Mouse (Mus musculus): ENCODE results near the gene Wipi2. TPM values are rescaled to one million over a fixed set of nuclear protein-coding genes. Genes with fewer than 3 reads are reported as not detected.

Wipi2 gene
- polyA plus RNA-seq, 1 experiment, result 52.0 TPM

GRCm38 (mm10) chr5:142595698-142596097, 31.8 kb upstream of the Wipi2 start:
- Histone ChIP-seq H3K79me2 (ENCODE audit: control insufficient read depth, insufficient read depth) (no peaks in the 10 kb centered on the region), H3K4me2 (ENCODE audit: low read depth) (no peak overlapping the region), H3K36me3 (ENCODE audit: control insufficient read depth, insufficient read depth) (no peaks in the 10 kb centered on the region), H3ac (ENCODE audit: control insufficient read depth, insufficient read length) (no peak overlapping the region), H3K27me3 (ENCODE audit: control insufficient read depth, insufficient read depth, insufficient read length) (peaks cover 52% of the 10 kb centered on the region), H3K4me3 (no peak overlapping the region)
- TF ChIP-seq MYOD1 (IDR thresholded peaks at IDR 0.05; ENCODE audit: control insufficient read depth in 1 of 3, insufficient read length in 2 of 3, low read depth in 2 of 3) (no peak), E2F4 (IDR thresholded peaks at IDR 0.05; ENCODE audit: insufficient read depth) (no peak)

DNA sequence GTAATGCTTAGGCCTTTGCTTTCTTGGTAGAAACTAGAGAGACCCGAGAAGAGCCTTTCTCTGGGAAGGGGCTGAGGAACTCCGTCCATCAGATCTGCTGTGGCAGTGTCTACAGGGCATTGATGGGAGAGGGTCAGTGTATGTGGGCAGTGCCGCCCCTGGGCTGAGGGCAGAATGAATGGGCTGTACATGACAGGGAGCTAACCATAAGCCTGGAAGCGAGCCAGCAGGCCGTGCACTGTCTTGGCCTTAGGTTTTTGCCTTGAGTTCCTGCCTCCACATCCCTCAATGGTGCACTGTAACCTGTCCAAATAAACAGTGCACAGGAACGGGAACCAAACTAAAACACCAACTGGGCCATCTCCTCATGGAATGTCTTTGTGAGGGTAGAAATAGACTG, 30.8 kb upstream of the Wipi2 start:
- H3ac ChIP-seq (ENCODE audit: control insufficient read depth, insufficient read length), result no peak overlapping the region
- no peak overlapping the region for H3K4me3 ChIP-seq
- no peak overlapping the region for H3K4me2 ChIP-seq (ENCODE audit: low read depth)
- H3K79me2 ChIP-seq (ENCODE audit: control insufficient read depth, insufficient read depth), result no peaks in the 10 kb centered on the region
- TF ChIP-seq POLR2A (IDR thresholded peaks at IDR 0.05; ENCODE audit: insufficient read length, low read depth) (no peak), TCF3 (IDR thresholded peaks at IDR 0.05; ENCODE audit: insufficient read length, low read depth) (no peak), MYOG (IDR thresholded peaks at IDR 0.05; ENCODE audit: control insufficient read depth in 1 of 3, insufficient read depth in 1 of 3, insufficient read length in 2 of 3, low read depth in 2 of 3) (no peak), POLR2AphosphoS2 (IDR thresholded peaks at IDR 0.05; ENCODE audit: insufficient read length, low read depth) (no peak), CEBPB (IDR thresholded peaks at IDR 0.05; ENCODE audit: insufficient read depth, poor library complexity, severe bottlenecking) (no peak), MYOD1 (IDR thresholded peaks at IDR 0.05; ENCODE audit: control insufficient read depth in 1 of 3, insufficient read length in 2 of 3, low read depth in 2 of 3) (no peak), REST (IDR thresholded peaks at IDR 0.05; ENCODE audit: insufficient read depth, insufficient read length) (no peak), USF1 (IDR thresholded peaks at IDR 0.05; ENCODE audit: low read depth) (no peak), TCF12 (IDR thresholded peaks at IDR 0.05; ENCODE audit: insufficient read depth, poor library complexity, severe bottlenecking) (no peak), E2F4 (IDR thresholded peaks at IDR 0.05; ENCODE audit: insufficient read depth) (no peak), MAX (IDR thresholded peaks at IDR 0.05; ENCODE audit: low read depth) (no peak), SRF (IDR thresholded peaks at IDR 0.05; ENCODE audit: control insufficient read depth, insufficient read length, low read depth) (no peak)
- H3K27me3 ChIP-seq (ENCODE audit: control insufficient read depth, insufficient read depth, insufficient read length), result peaks cover 61% of the 10 kb centered on the region
- H3K36me3 ChIP-seq (ENCODE audit: control insufficient read depth, insufficient read depth), result no peaks in the 10 kb centered on the region

DNA sequence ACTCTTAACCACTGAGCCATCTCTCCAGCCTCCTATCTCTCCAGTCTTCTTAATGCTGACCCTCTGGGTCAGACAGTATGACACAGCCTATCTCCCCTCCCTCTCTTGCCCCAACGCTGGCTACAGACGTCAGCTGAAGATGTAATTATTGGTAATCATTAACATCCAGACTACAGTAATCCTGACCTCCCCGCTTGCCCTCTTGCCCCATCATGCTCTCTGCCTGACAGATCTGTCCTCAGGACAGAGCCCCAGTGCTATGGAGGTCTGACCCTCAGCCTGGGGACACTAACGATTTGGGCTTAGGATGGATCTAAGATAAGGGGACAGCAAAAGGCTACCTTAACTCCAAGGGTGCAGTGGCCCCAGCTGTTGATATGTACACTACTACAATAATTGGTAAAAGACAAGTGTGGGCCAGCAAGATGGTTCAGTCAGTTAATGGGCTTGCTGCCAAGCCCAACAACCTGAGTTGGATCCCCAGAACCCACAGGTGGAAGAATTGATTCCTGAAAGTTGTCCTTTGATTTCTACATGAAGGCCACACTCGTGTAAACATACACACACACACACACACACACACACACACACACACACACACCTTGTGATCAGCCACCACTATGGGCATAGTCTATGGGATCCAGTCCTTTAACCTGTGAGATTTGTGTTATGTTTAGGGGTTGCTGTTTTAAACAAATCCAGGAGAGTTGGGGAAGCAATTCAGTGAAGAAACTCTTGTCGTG, 29.7 kb upstream of the Wipi2 start:
- Histone ChIP-seq H3K4me3 (no peak overlapping the region), H3K36me3 (ENCODE audit: control insufficient read depth, insufficient read depth) (no peaks in the 10 kb centered on the region), H3K79me2 (ENCODE audit: control insufficient read depth, insufficient read depth) (no peaks in the 10 kb centered on the region), H3K4me2 (ENCODE audit: low read depth) (no peak overlapping the region), H3K27me3 (ENCODE audit: control insufficient read depth, insufficient read depth, insufficient read length) (peaks cover 72% of the 10 kb centered on the region), H3ac (ENCODE audit: control insufficient read depth, insufficient read length) (no peak overlapping the region)
- TF ChIP-seq MYOG (IDR thresholded peaks at IDR 0.05; ENCODE audit: control insufficient read depth in 1 of 3, insufficient read depth in 1 of 3, insufficient read length in 2 of 3, low read depth in 2 of 3), result no peak
- TF ChIP-seq CEBPB (IDR thresholded peaks at IDR 0.05; ENCODE audit: insufficient read depth, poor library complexity, severe bottlenecking), result no peak
- no peak for TF ChIP-seq TCF12 (IDR thresholded peaks at IDR 0.05; ENCODE audit: insufficient read depth, poor library complexity, severe bottlenecking)
- no peak for TF ChIP-seq MAX (IDR thresholded peaks at IDR 0.05; ENCODE audit: low read depth)
- TF ChIP-seq SRF (IDR thresholded peaks at IDR 0.05; ENCODE audit: control insufficient read depth, insufficient read length, low read depth), result no peak
- TF ChIP-seq E2F4 (IDR thresholded peaks at IDR 0.05; ENCODE audit: insufficient read depth), result no peak
- TF ChIP-seq POLR2AphosphoS2 (IDR thresholded peaks at IDR 0.05; ENCODE audit: insufficient read length, low read depth), result no peak
- no peak for TF ChIP-seq MYOD1 (IDR thresholded peaks at IDR 0.05; ENCODE audit: control insufficient read depth in 1 of 3, insufficient read length in 2 of 3, low read depth in 2 of 3)
- no peak for TF ChIP-seq TCF3 (IDR thresholded peaks at IDR 0.05; ENCODE audit: insufficient read length, low read depth)
- TF ChIP-seq REST (IDR thresholded peaks at IDR 0.05; ENCODE audit: insufficient read depth, insufficient read length), result no peak
- TF ChIP-seq USF1 (IDR thresholded peaks at IDR 0.05; ENCODE audit: low read depth), result no peak

DNA sequence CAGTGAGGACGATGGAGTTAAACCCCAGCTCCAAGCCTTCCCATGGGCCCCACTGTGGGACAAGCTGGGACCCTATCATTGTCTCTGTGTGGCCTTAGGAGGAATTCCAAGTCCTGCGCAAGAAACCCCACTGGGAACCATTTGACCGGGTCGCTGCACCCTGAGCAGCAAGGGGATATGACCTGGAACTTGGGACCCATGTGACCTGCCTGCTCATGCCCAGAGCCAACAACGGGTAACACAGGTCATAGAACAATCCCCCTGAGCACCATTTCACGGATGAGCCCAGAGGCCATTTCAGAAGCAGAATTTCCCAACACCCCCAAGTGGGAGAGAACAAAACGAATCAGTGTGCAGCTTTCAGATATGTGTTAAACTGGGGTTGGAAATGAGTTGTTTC, 23.1 kb upstream of the Wipi2 start:
- Histone ChIP-seq H3K27me3 (ENCODE audit: control insufficient read depth, insufficient read depth, insufficient read length) (peaks cover 86% of the 10 kb centered on the region), H3K4me2 (ENCODE audit: low read depth) (no peak overlapping the region), H3K79me2 (ENCODE audit: control insufficient read depth, insufficient read depth) (no peaks in the 10 kb centered on the region), H3K4me3 (no peak overlapping the region), H3ac (ENCODE audit: control insufficient read depth, insufficient read length) (no peak overlapping the region), H3K36me3 (ENCODE audit: control insufficient read depth, insufficient read depth) (no peaks in the 10 kb centered on the region)
- TF ChIP-seq MAX (IDR thresholded peaks at IDR 0.05; ENCODE audit: low read depth), result no peak
- no peak for TF ChIP-seq CEBPB (IDR thresholded peaks at IDR 0.05; ENCODE audit: insufficient read depth, poor library complexity, severe bottlenecking)
- no peak for TF ChIP-seq MYOD1 (IDR thresholded peaks at IDR 0.05; ENCODE audit: control insufficient read depth in 1 of 3, insufficient read length in 2 of 3, low read depth in 2 of 3)
- TF ChIP-seq POLR2AphosphoS2 (IDR thresholded peaks at IDR 0.05; ENCODE audit: insufficient read length, low read depth), result no peak
- no peak for TF ChIP-seq REST (IDR thresholded peaks at IDR 0.05; ENCODE audit: insufficient read depth, insufficient read length)
- no peak for TF ChIP-seq SRF (IDR thresholded peaks at IDR 0.05; ENCODE audit: control insufficient read depth, insufficient read length, low read depth)
- no peak for TF ChIP-seq TCF12 (IDR thresholded peaks at IDR 0.05; ENCODE audit: insufficient read depth, poor library complexity, severe bottlenecking)
- TF ChIP-seq E2F4 (IDR thresholded peaks at IDR 0.05; ENCODE audit: insufficient read depth), result no peak

- H3K27me3 ChIP-seq (ENCODE audit: control insufficient read depth, insufficient read depth, insufficient read length), result peaks cover 91% of the 10 kb centered on the region
- TF ChIP-seq POLR2AphosphoS2 (IDR thresholded peaks at IDR 0.05; ENCODE audit: insufficient read length, low read depth) (no peak), E2F4 (IDR thresholded peaks at IDR 0.05; ENCODE audit: insufficient read depth) (no peak), USF1 (IDR thresholded peaks at IDR 0.05; ENCODE audit: low read depth) (no peak), CEBPB (IDR thresholded peaks at IDR 0.05; ENCODE audit: insufficient read depth, poor library complexity, severe bottlenecking) (no peak), POLR2A (IDR thresholded peaks at IDR 0.05; ENCODE audit: insufficient read length, low read depth) (no peak), MYOD1 (IDR thresholded peaks at IDR 0.05; ENCODE audit: control insufficient read depth in 1 of 3, insufficient read length in 2 of 3, low read depth in 2 of 3) (no peak), TCF3 (IDR thresholded peaks at IDR 0.05; ENCODE audit: insufficient read length, low read depth) (no peak), MYOG (IDR thresholded peaks at IDR 0.05; ENCODE audit: control insufficient read depth in 1 of 3, insufficient read depth in 1 of 3, insufficient read length in 2 of 3, low read depth in 2 of 3) (no peak), REST (IDR thresholded peaks at IDR 0.05; ENCODE audit: insufficient read depth, insufficient read length) (no peak), SRF (IDR thresholded peaks at IDR 0.05; ENCODE audit: control insufficient read depth, insufficient read length, low read depth) (no peak), MAX (IDR thresholded peaks at IDR 0.05; ENCODE audit: low read depth) (no peak)
- no peaks in the 10 kb centered on the region for H3K79me2 ChIP-seq (ENCODE audit: control insufficient read depth, insufficient read depth)
- H3K4me2 ChIP-seq (ENCODE audit: low read depth), result no peak overlapping the region
- H3ac ChIP-seq (ENCODE audit: control insufficient read depth, insufficient read length), result no peak overlapping the region
- no peaks in the 10 kb centered on the region for H3K36me3 ChIP-seq (ENCODE audit: control insufficient read depth, insufficient read depth)
- H3K4me3 ChIP-seq, result no peak overlapping the region
Measured at GRCm38 (mm10) chr5:142605288-142605687, 22.2 kb upstream of the Wipi2 start.

Data from myocyte (in vitro differentiated cells).